Mouse (Mus musculus) hematopoietic stem cell, adult 5-6 weeks (primary cell): ENCODE measurements around the gene Kctd14. TPM values are rescaled to one million over a fixed set of nuclear protein-coding genes. Genes with fewer than 3 reads are reported as not detected.

Experiments used
- ATAC-seq, 2 experiments: fragments of 125-278 bp in 1 of 2; replicated peaks in 1 of 2; 2 replicates each; pipeline ENCODE4 v1.8.0; 2016 to 2017; ENCODE audit warnings: inconsistent platforms in 2 of 2, mild to moderate bottlenecking in 2 of 2, moderate number of reproducible peaks in 2 of 2, low read depth in 1 of 2, moderate TSS enrichment in 1 of 2; ENCODE audit not compliant: low FRiP score in 2 of 2, poor library complexity in 2 of 2, severe bottlenecking in 2 of 2, insufficient read depth in 1 of 2, low TSS enrichment in 1 of 2
- total RNA-seq: library from RNA; stranded (forward); fragments of 172-1452, 232-1000 nt; gene quantifications from 2 replicates; pipeline ENCODE4 v1.2.3, GENCODE M21; 2017

Kctd14 gene
- total RNA-seq, 1 experiment from 2014 or later: 4.6 TPM

DNA sequence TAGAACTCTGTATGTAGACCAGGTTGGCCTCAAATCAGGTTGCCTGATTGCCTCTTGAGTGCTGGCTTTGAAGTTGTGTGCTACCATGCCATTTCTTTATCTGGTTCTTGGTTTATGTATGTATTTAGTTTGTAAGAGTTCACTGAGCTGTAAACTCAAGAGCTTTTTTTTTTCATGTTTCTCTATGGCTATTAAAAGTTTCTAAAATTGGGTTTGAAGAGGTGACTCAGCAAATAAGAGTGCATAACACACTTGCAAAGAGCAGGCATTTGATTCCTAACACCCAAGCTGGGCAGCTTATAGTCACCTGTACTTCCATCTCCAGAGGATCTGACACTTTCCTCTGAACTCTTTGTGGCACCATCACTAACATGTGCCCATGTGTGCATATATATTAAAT, 43.9 kb downstream of the Kctd14 start:
- ATAC-seq: no peak

DNA sequence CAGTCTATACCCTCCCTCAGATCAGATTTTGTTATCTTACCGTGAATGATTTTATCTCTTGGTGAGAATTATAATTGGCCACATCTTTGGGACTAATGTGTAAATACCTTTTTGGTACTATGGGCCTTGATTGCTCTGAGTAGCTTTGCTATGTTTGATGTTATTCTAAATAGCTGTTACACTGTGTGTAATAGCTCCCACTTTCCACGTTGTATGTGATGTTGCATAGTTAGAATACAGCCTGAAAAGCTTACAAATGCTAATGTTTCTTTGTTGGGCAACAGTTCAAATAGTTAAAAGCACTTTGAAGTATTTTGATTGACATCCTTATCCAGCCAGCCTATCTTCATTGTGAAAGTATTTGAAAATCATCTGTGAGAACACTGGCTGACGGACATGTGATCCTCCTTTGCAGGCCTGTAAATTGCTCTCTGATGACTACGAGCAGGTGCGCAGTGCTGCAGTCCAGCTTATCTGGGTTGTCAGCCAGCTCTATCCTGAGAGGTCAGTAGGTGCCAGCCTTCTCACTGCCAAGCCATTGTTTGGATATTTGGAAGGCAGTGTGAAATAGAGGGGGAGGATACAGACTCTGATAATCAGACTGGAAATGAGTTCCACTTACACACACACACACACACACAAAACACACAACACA, 49.6 kb downstream of the Kctd14 start:
- no peak for ATAC-seq

Other genes starting within 250 kb of the Kctd14 start
- 0.84 TPM in 1 of 2 replicates, not detected in the other for gene Usp35, start 119.3 kb upstream of the Kctd14 start, total RNA-seq
- gene Kctd21, start 119.0 kb upstream of the Kctd14 start, total RNA-seq: 1.6 and 1.9 TPM in 2 replicates
- gene Alg8, start 79.7 kb upstream of the Kctd14 start, total RNA-seq: 26.4 and 39.6 TPM in 2 replicates
- 203 and 317 TPM in 2 replicates for gene Ndufc2, start 51.3 kb upstream of the Kctd14 start, total RNA-seq
- not detected in 2 replicates for gene Thrsp, start 33.6 kb upstream of the Kctd14 start, total RNA-seq
- gene Ints4, start 29.6 kb downstream of the Kctd14 start, total RNA-seq: 51.4 and 55.4 TPM in 2 replicates
- gene Aamdc, start 128.2 kb downstream of the Kctd14 start, total RNA-seq: 49.9 and 80.4 TPM in 2 replicates
- gene Rsf1, start 128.6 kb downstream of the Kctd14 start, total RNA-seq: 68.5 and 75.8 TPM in 2 replicates
- 128 and 154 TPM in 2 replicates for gene Clns1a, start 245.3 kb downstream of the Kctd14 start, total RNA-seq